Mouse (Mus musculus) cerebellum, adult 2 months (tissue): ENCODE data around the gene Rps27l. TPM values are rescaled to one million over a fixed set of nuclear protein-coding genes. Genes with fewer than 3 reads are reported as not detected.

ENCODE experiments used
- DNase-seq, 2 experiments: peaks; one replicate each; pipeline ENCODE4 v3.0.0; 2021
- H3K27ac ChIP-seq: fragments of 200-500 bp; 2 replicates; pipeline ENCODE4 v1.5.1; 2012; ENCODE audit warnings: low read length, control low read depth, inconsistent platforms; ENCODE audit not compliant: insufficient read depth
- H3K27me3 ChIP-seq: fragments of 200-500 bp; 2 replicates; pipeline ENCODE4 v1.6.1; 2012; ENCODE audit warnings: inconsistent platforms, mild to moderate bottlenecking, low read length, moderate library complexity; ENCODE audit not compliant: control insufficient read depth, insufficient read depth
- H3K4me1 ChIP-seq: fragments of 200-500 bp; 2 replicates; pipeline ENCODE4 v1.6.1; 2011; ENCODE audit warnings: low read length; ENCODE audit not compliant: control insufficient read depth, insufficient read depth
- H3K4me3 ChIP-seq: fragments of 200-500 bp; replicated peaks from 2 replicates; pipeline ENCODE3; 2011; ENCODE audit warnings: mild to moderate bottlenecking, low read depth, low read length, control low read depth; ENCODE audit not compliant: insufficient read depth
- CTCF ChIP-seq: fragments of 200-500 bp; IDR thresholded peaks from 2 replicates; pipeline ENCODE4 v1.5.1; 2011; ENCODE audit warnings: low read depth, mild to moderate bottlenecking, control low read depth, low read length, moderate library complexity, borderline replicate concordance; ENCODE audit not compliant: insufficient read depth
- POLR2A ChIP-seq: fragments of 200-500 bp; IDR thresholded peaks from 2 replicates; pipeline ENCODE4 v1.6.1; 2011; ENCODE audit warnings: low read length, control low read depth, borderline replicate concordance; ENCODE audit not compliant: insufficient read depth
- WGBS: fragments of 180-500 bp; shearing (Covaris S2); methylation state at CpG from one replicate; pipeline ENCODE4 v1.1.7; 2018; 5-methylcytosine and 5-hydroxymethylcytosine counted together
- polyA plus RNA-seq: library from polyadenylated mRNA; depleted of rRNA; stranded (reverse); fragments of >200 nt; gene quantifications from 2 replicates; pipeline ENCODE4 v1.2.3, GENCODE M21; 2012

Rps27l gene
- polyA plus RNA-seq, 1 experiment: 55.7 TPM

- H3K4me1 ChIP-seq: peaks cover 3% of the 10 kb centered on the region; the same call in 1 of the 2 replicates
- H3K4me3 ChIP-seq: no peak overlapping the region
- 51% methylated on average over 8 of the region's 8 CpGs for whole genome bisulfite sequencing
- H3K27ac ChIP-seq: no peak overlapping the region
- no peaks in the 10 kb centered on the region for H3K27me3 ChIP-seq
- DNase-seq: peak in 1 of 2 experiments; percentile 74
- TF ChIP-seq CTCF: no peak
Measured at GRCm38 (mm10) chr9:66927696-66928402, 18.0 kb upstream of the Rps27l start.

DNA sequence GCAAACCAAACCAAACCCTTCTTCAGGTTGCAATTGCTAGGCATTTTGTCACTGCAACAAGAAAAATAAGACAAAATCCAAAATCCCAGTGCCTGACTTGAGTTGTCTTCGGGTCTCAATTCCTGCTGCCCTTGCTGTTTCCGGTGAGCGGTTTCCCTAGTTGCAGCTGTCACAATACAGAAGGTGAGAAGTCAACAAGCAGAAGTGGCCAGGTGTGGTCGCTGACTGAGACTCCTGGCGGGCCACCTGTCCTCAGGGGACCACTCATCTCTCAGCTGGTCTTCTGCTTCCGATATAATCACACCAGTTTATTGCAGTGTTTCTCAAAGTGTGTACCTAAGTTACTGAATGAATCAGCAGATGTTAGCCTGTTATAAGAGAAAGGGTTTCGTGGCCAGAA lies 15.5 kb upstream of the Rps27l start:
- Histone ChIP-seq H3K4me1 (peaks cover 3% of the 10 kb centered on the region; the same call in 1 of the 2 replicates), H3K27me3 (no peaks in the 10 kb centered on the region), H3K4me3 (no peak overlapping the region), H3K27ac (no peak overlapping the region)
- no peak for TF ChIP-seq CTCF
- no peak for TF ChIP-seq POLR2A
- 90% methylated on average over 7 of the region's 7 CpGs for WGBS
- no peak for DNase-seq

GRCm38 (mm10) chr9:66933869-66934808 lies 11.7 kb upstream of the Rps27l start:
- WGBS: 36% methylated on average over 19 of the region's 19 CpGs
- TF ChIP-seq CTCF (no peak), POLR2A (no peak)
- no peak for DNase-seq
- no peak overlapping the region for H3K27ac ChIP-seq
- no peak overlapping the region for H3K4me3 ChIP-seq
- H3K27me3 ChIP-seq: no peaks in the 10 kb centered on the region
- peaks cover 4% of the 10 kb centered on the region; the same call in 1 of the 2 replicates for H3K4me1 ChIP-seq

GRCm38 (mm10) chr9:66937507-66937906 lies 8.4 kb upstream of the Rps27l start:
- no peak for TF ChIP-seq POLR2A
- no peak for TF ChIP-seq CTCF
- Histone ChIP-seq H3K4me1 (peaks cover 4% of the 10 kb centered on the region; the same call in 1 of the 2 replicates), H3K27ac (no peak overlapping the region), H3K4me3 (no peak overlapping the region), H3K27me3 (no peaks in the 10 kb centered on the region)
- peak; percentile 31 to 46 for DNase-seq
- WGBS: 23% methylated on average over 8 of the region's 8 CpGs

GRCm38 (mm10) chr9:66938836-66939235 lies 7.0 kb upstream of the Rps27l start:
- H3K27me3 ChIP-seq: no peaks in the 10 kb centered on the region
- DNase-seq: peak in 1 of 2 experiments; percentile 70
- no peak overlapping the region for H3K4me3 ChIP-seq
- no peak overlapping the region for H3K27ac ChIP-seq
- H3K4me1 ChIP-seq: peaks cover 4% of the 10 kb centered on the region; the same call in 1 of the 2 replicates
- TF ChIP-seq POLR2A (no peak), CTCF (peak; percentile 71)
- 4% methylated on average over 4 of the region's 4 CpGs for WGBS

GRCm38 (mm10) chr9:66945161-66945560 lies 725 bp upstream of the Rps27l start:
- H3K4me1 ChIP-seq: no peaks in the 10 kb centered on the region
- 32% methylated on average over 4 of the region's 4 CpGs for WGBS
- no peak for TF ChIP-seq POLR2A
- no peak for TF ChIP-seq CTCF
- peak overlapping the region; percentile 72 for H3K4me3 ChIP-seq
- DNase-seq: no peak
- peak overlapping the region; percentile 78; the same call in 1 of the 2 replicates for H3K27ac ChIP-seq
- H3K27me3 ChIP-seq: no peaks in the 10 kb centered on the region

- Histone ChIP-seq H3K4me3 (no peak overlapping the region), H3K27me3 (no peaks in the 10 kb centered on the region), H3K4me1 (no peaks in the 10 kb centered on the region), H3K27ac (no peak overlapping the region)
- 96% methylated on average over 2 of the region's 2 CpGs for WGBS
- DNase-seq: no peak
- TF ChIP-seq POLR2A: no peak
- no peak for TF ChIP-seq CTCF
Measured at GRCm38 (mm10) chr9:66948536-66948935, 2.6 kb downstream of the Rps27l start.
